Mouse (Mus musculus) heart, adult 2 months (tissue): ENCODE measurements around the gene Col18a1. TPM values are rescaled to one million over a fixed set of nuclear protein-coding genes. Genes with fewer than 3 reads are reported as not detected.

ENCODE experiments used
- DNase-seq, 2 experiments: peaks; one replicate each; pipeline ENCODE4 v3.0.0; 2021
- H3K27ac ChIP-seq: fragments of 200-600 bp; 2 replicates; pipeline ENCODE4 v1.8.1; 2022
- H3K27me3 ChIP-seq: fragments of 200-500 bp; 2 replicates; pipeline ENCODE4 v1.6.1; 2012; ENCODE audit warnings: mild to moderate bottlenecking, low read length, inconsistent platforms, mixed read lengths; ENCODE audit not compliant: control insufficient read depth, insufficient read depth
- H3K36me3 ChIP-seq: fragments of 200-500 bp; 2 replicates; pipeline ENCODE4 v1.6.1; 2012; ENCODE audit warnings: low read length, inconsistent platforms; ENCODE audit not compliant: control insufficient read depth, insufficient read depth
- H3K4me1 ChIP-seq: fragments of 200-500 bp; 2 replicates; pipeline ENCODE4 v1.6.1; 2011; ENCODE audit warnings: low read length; ENCODE audit not compliant: control insufficient read depth, insufficient read depth
- H3K4me3 ChIP-seq: fragments of 200-600 bp; 2 replicates; pipeline ENCODE4 v1.8.1; 2022
- H3K79me2 ChIP-seq: fragments of 200-500 bp; replicated peaks from 2 replicates; pipeline ENCODE4 v1.6.1; 2012; ENCODE audit warnings: mild to moderate bottlenecking, inconsistent platforms, low read length, moderate library complexity, mixed read lengths; ENCODE audit not compliant: control insufficient read depth, insufficient read depth
- H3K9ac ChIP-seq: fragments of 200-500 bp; 2 replicates; pipeline ENCODE4 v1.6.1; 2012; ENCODE audit warnings: low read depth, mild to moderate bottlenecking, control low read depth, inconsistent platforms, low read length, mixed read lengths
- CTCF ChIP-seq: fragments of 200-600 bp; IDR thresholded peaks from 2 replicates; pipeline ENCODE4 v1.8.1; 2022; ENCODE audit warnings: antibody characterized with exemption, mild to moderate bottlenecking, moderate library complexity
- EP300 ChIP-seq: fragments of 200-500 bp; IDR thresholded peaks from 2 replicates; pipeline ENCODE4 v1.6.1; 2011; ENCODE audit warnings: low read depth, low read length, control low read depth; ENCODE audit not compliant: insufficient read depth
- POLR2A ChIP-seq: fragments of 200-500 bp; IDR thresholded peaks from 2 replicates; pipeline ENCODE4 v1.6.1; 2011; ENCODE audit warnings: mild to moderate bottlenecking, low read depth, low read length, control low read depth; ENCODE audit not compliant: insufficient read depth
- WGBS: fragments of 180-500 bp; shearing (Covaris S2); methylation state at CpG from one replicate; pipeline ENCODE4 v1.1.7; 2018; 5-methylcytosine and 5-hydroxymethylcytosine counted together
- intact Hi-C: fragments of 180-260 bp; cut with DNase I; formaldehyde crosslinking; loops from one replicate; pipeline ENCODE4 v1.15.1; 2025
- polyA plus RNA-seq: library from polyadenylated mRNA; depleted of rRNA; stranded (reverse); fragments of >200 nt; gene quantifications from 2 replicates; pipeline ENCODE4 v1.2.3, GENCODE M21; 2012
- total RNA-seq, 2 experiments: library from RNA; stranded (reverse); gene quantifications; 2 replicates each; pipeline ENCODE4 v1.2.3; 2021

Gene Col18a1
- total and polyA plus RNA-seq, 3 experiments = 9.3 to 13.1 (median 9.8) TPM

DNA sequence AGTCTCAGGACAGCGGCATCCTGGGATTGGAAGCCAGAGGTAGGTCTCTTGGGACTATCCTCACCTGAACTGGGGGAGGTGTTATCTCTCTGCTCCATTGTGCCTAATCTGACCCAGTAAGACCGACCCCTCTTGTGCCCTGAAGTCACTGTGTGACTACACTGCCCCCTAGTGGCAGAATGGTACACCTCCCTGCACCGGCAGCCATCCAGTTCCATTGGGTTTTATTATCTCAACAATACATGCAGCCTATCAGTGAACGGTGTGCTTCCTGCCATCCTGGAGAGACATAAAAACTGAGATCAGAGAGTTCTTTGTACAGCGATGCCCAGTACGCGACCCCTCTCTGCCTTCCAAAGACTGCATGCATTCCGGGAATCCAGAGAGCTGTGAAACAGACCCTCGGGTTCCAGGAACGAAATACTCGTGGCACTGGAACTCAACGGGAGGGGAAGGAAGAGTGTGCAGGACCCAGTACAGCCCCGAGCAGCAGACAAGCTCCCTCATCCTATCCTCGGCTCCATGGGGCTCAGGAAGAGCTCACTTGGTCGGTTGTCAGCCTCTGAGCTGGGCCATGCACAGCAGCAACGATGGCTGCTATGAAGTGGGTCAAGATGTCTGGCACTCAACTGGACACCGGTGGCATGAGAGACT is 144.8 kb downstream of the Col18a1 start:
- Histone ChIP-seq H3K27me3 (no peaks in the 10 kb centered on the region), H3K9ac (no peak overlapping the region), H3K27ac (no peak overlapping the region), H3K79me2 (no peaks in the 10 kb centered on the region), H3K4me3 (no peak overlapping the region), H3K4me1 (no peaks in the 10 kb centered on the region), H3K36me3 (no peaks in the 10 kb centered on the region)
- TF ChIP-seq POLR2A (no peak), EP300 (peak; percentile 67; the same call in 1 of the 2 replicates), CTCF (peak; percentile 100)
- WGBS = 26% methylated on average over 17 of the region's 17 CpGs
- intact Hi-C loops = loop anchor here (1.0 to 5.0 kb wide), 3 partner anchors 59 to 231 kb away; partner anchors contain the start of gene Pcbp3
- DNase-seq = peak; percentile 61 to 71

DNA sequence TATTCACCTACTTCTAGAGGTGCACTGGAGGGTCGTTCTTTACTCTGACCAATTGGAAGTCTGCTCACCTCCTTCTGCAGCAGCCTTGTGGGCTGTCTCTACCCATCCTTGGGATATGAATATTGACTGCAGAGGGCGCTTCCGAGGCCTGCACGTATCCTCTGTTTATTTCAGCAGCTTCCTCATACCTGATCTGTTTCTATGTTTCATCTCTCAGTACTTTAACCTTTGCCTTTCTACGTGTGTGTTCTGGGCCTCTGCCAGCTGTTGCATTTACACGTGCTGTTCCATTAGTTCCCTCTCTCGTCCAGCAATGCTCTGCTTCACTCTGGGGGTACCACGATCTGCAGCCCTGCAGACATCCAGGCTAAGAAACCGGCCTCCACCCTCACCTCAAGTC is 148.7 kb downstream of the Col18a1 start:
- Histone ChIP-seq H3K27me3 (no peaks in the 10 kb centered on the region), H3K79me2 (no peaks in the 10 kb centered on the region), H3K27ac (no peak overlapping the region), H3K4me1 (no peaks in the 10 kb centered on the region), H3K36me3 (no peaks in the 10 kb centered on the region), H3K4me3 (no peak overlapping the region), H3K9ac (no peak overlapping the region)
- no peak for DNase-seq
- no peak for TF ChIP-seq EP300
- TF ChIP-seq POLR2A = no peak
- no peak for TF ChIP-seq CTCF
- intact Hi-C loops = no loop called here
- 67% methylated on average over 9 of the region's 9 CpGs for WGBS

DNA sequence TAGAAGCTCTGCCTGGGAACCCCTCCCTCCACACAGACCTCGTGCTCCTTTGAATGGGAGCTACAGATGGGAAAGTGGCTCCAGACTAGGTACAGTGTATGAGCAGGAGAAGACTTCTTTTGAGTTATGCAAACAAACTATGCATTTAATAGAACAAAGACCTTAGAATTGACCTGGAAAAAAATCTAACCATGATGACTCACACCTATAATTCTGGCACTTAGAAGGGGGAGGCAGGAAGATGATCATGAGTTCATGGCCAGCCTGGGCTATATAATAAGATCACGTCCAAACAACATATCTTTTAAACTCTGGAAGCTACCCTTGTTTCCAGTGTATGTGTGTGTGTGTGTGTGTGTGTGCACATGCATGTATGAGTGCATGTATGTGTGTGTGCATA is 149.3 kb downstream of the Col18a1 start:
- intact Hi-C loops = no loop called here
- no peaks in the 10 kb centered on the region for H3K79me2 ChIP-seq
- H3K36me3 ChIP-seq = no peaks in the 10 kb centered on the region
- 77% methylated on average over 2 of the region's 2 CpGs for WGBS
- DNase-seq = no peak
- H3K4me3 ChIP-seq = no peak overlapping the region
- no peak overlapping the region for H3K27ac ChIP-seq
- TF ChIP-seq EP300 = no peak
- TF ChIP-seq POLR2A = no peak
- no peak for TF ChIP-seq CTCF
- no peaks in the 10 kb centered on the region for H3K4me1 ChIP-seq
- no peak overlapping the region for H3K9ac ChIP-seq
- H3K27me3 ChIP-seq = no peaks in the 10 kb centered on the region

DNA sequence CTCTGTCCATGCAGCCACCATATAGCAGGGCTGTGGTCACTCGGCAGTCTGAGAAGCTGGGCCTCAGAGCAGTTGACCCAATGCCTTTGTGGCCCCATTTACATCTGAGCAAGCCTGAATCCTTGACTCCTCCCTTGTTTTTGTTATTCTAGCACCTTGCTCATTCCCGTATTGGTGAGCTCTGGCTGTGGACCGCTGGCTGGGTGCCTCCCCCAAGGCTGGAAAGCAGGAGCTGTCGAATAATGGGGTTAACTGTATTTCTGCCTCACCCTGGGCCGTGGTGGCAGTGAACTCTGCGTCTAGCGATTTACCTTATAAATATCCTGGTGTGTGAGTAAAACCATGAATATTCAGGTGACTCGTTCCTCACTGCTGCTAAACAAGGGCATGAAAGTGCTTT is 149.8 kb downstream of the Col18a1 start:
- intact Hi-C loops = no loop called here
- Histone ChIP-seq H3K4me3 (no peak overlapping the region), H3K4me1 (no peaks in the 10 kb centered on the region), H3K79me2 (no peaks in the 10 kb centered on the region), H3K9ac (no peak overlapping the region), H3K27ac (no peak overlapping the region), H3K36me3 (no peaks in the 10 kb centered on the region), H3K27me3 (no peaks in the 10 kb centered on the region)
- WGBS = 67% methylated on average over 8 of the region's 8 CpGs
- no peak for DNase-seq
- TF ChIP-seq EP300 (no peak), POLR2A (no peak), CTCF (no peak)

DNA sequence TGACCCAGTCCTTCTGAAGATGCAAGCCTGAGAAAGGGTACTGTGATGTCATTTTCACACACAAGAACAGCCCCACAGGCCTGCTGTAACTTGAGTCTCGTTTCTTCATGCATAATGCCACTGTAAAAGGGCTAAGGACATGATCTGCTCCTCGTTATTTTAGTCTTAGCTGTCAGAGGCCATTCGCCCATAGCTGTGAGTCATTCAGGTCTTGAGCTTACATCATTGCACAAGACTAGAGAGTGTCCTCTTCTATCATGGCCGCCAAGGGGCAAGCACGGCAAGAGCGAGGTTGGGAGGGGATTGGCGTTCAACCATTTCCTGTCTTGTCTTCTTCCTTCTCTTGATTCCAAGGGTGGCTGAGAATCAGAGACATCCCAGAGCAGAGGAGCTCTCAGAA is 150.3 kb downstream of the Col18a1 start:
- Histone ChIP-seq H3K27me3 (no peaks in the 10 kb centered on the region), H3K4me3 (no peak overlapping the region), H3K79me2 (no peaks in the 10 kb centered on the region), H3K9ac (no peak overlapping the region), H3K27ac (no peak overlapping the region), H3K36me3 (no peaks in the 10 kb centered on the region), H3K4me1 (no peaks in the 10 kb centered on the region)
- intact Hi-C loops = no loop called here
- TF ChIP-seq EP300 (no peak), CTCF (no peak), POLR2A (no peak)
- no peak for DNase-seq
- WGBS = 82% methylated on average over 7 of the region's 7 CpGs

DNA sequence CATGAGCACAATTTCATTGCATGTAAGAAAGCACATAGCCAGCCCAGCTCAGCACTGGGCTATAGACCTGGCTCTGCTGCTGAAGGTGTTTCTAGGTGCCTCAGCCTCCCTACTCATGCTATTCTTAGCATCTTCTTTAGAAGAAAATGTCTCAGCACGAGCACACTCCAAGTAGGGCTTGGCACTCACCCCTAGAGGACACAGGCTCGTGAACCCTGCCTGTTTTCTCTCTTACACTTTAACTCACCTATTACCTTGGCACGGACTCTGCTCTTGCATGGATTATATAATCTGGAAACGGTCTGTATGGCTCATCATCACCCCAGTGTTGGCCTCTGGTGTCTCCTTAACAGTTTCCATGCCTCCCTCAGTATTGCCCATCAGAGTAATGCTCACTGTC is 154.7 kb downstream of the Col18a1 start:
- WGBS = 67% methylated on average over 4 of the region's 4 CpGs
- Histone ChIP-seq H3K79me2 (no peaks in the 10 kb centered on the region), H3K27me3 (no peaks in the 10 kb centered on the region), H3K27ac (no peak overlapping the region), H3K4me1 (no peaks in the 10 kb centered on the region), H3K9ac (no peak overlapping the region), H3K36me3 (no peaks in the 10 kb centered on the region), H3K4me3 (no peak overlapping the region)
- intact Hi-C loops = no loop called here
- TF ChIP-seq EP300 (no peak), POLR2A (no peak), CTCF (no peak)
- no peak for DNase-seq
